Mouse (Mus musculus) yolk sac, embryonic 10.5 days (tissue): Measurements from ENCODE around the gene B4galt5.
"Not testable (repeated sequence)": the region's sequence is repeated elsewhere in the genome, so short reads cannot be mapped to it uniquely, and the experiment has no call there.

Experiments used
- DNase-seq: peaks from one replicate; pipeline ENCODE4 v3.0.0-alpha.2; 2017; ENCODE audit warnings: low spot score

The B4galt5 gene

DNA sequence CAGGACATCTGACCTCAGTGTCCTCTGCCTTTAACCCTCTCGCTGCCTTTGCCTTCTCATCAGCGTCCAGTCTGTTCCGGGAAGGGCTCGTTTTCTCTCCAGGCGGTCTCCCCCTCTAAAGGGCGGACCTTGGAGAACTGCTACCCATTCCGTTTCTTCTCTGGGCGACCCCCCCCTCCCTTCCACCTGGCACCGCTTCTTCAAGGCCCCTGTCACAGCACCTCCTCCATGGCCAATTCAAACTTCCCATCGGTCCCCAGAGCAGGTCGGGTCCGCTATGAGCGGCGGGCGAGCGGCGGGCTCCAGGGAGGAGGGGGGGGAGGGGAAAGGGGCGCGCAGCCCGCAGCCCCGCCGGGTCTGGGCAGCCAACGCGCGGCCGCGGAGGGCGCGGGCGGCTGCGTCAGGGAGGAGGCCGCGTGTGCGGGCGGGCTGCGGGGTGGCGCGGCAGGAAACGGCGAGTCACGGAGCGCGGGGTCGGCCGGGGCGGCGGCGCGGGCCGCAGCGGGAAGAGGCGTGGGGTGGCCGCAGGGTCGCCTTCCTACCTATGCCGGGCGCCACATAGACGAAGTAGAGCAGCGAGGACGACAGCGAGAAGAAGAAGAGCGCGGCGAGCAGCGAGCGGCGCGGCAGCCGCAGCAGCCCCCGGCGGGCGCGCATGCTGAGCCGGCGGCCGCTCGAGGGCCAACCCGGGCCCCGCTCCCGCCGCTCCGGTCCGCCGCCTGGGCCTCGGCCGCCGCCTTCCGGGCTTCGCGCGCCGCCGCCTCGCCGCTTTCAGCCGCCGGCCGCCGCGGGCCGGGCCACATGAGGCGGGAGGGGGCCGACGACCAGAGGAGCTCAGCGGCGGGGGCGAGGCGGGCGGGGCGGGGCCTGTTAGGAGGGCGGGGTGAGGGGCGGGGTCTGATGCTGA lies at the start of gene B4galt5:
Gene B4galt5 (minus strand): TSS at position 808 of the 907 bp plus-strand sequence.
- peak; percentile 59 for DNase-seq

- DNase-seq = not testable (repeated sequence)
These were observed 47.4 kb upstream of the B4galt5 start for GRCm38 (mm10) chr2:167396420-167396819.

DNA sequence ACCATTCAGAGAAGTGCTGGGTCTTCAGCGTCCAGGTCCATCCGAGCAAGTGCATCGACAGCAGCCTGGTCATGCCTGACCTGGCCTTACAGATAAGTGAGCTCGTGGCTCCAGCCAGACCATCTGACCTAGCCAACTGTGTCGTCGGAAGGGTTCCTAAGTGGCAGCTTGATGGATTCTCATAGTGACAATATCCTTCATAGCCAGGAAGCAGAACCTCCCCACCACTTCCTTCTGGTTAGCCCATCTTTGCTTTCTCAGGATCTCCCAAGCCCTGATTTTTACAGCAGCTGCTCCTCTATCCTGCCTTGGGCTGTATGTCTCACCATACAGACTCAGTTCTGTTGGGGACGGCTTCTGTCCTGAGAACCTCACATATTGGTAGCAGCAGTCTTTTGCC lies 45.4 kb upstream of the B4galt5 start:
- no peak for DNase-seq

DNA sequence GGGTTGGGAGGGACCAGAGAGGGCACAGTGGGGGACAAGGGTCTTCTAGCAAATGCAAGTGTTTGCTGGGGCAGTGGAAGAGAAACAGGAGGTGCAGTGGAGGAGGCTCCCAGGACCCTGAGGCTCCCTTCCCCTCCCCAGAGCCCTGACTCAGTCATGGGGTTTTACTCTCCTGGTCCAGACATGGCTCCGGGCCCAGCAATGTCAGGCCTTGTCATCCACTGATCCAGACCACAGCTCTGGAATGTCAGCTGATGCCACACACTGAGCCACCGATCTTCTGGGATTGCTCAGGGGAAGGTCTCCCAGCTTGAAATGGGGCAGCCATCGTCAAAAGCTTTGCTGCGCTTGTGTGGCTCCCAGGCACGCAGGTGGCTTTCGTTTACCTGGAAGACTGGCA lies 38.0 kb upstream of the B4galt5 start:
- DNase-seq = no peak

DNA sequence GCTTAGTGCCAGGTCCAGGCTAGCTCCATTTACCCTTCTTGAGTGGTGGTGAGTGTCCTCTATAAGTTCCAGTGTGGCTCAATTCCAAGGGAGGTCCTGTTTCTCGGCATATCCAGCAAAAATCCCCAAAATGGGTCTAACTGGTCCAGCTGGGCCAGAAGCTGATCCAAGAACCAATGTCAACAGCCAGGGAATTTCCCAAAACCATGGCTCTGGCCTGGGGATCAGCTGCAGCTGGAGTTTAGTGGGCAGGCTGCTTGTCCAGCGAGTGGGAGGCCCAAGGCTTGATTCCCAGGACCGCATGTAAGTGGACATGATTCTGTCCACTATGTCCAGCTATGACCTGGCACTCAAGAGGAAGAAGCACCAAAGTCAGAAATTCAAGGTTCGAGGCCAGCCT lies 37.5 kb upstream of the B4galt5 start:
- no peak for DNase-seq

DNA sequence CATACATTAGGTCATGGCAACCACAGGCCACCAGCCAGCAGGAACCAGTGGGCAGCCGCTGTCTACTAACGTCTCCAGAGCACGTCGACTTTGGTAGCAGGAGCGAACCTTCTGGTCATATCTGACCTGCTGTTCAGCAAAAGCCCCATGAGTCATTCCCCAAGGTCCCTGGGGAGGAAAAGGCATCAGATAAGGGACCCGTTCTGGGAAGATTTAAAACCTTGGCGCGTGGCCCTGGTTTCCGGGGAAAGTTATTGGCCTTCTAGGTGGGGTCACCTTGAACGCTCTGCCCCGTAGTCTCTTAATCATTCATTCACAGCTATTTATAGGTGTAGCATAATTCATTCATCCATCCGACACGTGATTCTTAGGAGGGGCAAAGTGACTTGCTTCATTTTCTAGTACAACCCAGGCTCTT lies 34.7 kb upstream of the B4galt5 start:
- peak; percentile 83 for DNase-seq

- no peak for DNase-seq
These were observed 33.4 kb upstream of the B4galt5 start for GRCm38 (mm10) chr2:167382389-167382788.

- DNase-seq = no peak
These were observed 32.6 kb upstream of the B4galt5 start for GRCm38 (mm10) chr2:167381596-167381995.

- peak; percentile 54 for DNase-seq
These were observed 31.8 kb upstream of the B4galt5 start for GRCm38 (mm10) chr2:167380615-167381285.

- peak; percentile 71 for DNase-seq
These were observed 30.0 kb upstream of the B4galt5 start for GRCm38 (mm10) chr2:167378972-167379371.

- no peak for DNase-seq
These were observed 28.7 kb upstream of the B4galt5 start for GRCm38 (mm10) chr2:167377697-167378096.

DNA sequence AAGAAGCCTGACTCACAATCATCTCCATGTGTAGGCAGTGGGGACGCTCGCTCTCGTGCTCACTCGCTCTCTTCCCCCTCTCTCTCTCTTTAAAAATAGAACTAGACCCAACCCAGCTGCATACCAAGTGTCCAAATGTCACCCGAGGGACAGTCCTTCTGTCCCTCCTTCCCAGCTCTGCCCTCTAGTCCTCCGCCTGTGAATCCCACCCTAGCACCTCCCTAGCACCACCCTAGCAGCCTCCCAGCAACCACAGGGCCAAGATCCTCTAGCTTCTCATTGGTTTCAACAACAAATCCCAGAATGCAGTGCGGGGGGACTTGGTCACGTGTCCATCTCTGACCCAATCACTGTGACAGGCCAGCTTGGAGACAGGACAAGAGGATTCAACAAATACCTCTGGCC lies 27.2 kb upstream of the B4galt5 start:
- no peak for DNase-seq

- no peak for DNase-seq
These were observed 26.7 kb upstream of the B4galt5 start for GRCm38 (mm10) chr2:167375688-167376087.

GRCm38 (mm10) chr2:167375135-167375534 lies 26.2 kb upstream of the B4galt5 start:
- no peak for DNase-seq

DNA sequence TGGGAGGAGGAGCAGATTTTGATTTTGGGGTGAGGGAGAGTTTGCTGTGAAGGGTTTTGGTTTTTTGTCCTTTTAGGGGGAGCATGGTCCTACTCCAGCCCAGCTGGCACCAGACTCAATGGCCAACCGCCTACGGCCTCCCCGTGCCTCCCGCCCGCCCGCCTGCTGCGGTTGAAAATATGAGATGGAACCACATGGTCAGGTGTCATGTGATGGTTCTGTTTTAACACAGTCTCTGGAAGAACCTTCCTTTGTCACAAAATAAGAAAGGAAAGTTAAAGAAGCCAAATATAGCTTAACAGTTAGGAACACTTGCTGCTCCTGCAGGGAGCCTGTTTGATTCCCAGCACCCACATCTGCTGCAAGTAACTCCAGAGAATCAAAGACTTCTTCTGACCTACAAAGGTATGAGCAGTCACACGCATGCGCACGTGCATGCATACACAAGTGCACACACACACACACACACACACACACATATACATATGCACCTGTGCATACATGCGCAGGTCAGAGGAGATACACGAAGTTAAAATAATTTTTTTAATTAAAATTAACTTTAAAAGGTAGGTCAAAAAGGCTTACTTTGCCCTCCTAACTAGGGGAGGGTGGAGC lies 25.3 kb upstream of the B4galt5 start:
- DNase-seq = no peak

DNA sequence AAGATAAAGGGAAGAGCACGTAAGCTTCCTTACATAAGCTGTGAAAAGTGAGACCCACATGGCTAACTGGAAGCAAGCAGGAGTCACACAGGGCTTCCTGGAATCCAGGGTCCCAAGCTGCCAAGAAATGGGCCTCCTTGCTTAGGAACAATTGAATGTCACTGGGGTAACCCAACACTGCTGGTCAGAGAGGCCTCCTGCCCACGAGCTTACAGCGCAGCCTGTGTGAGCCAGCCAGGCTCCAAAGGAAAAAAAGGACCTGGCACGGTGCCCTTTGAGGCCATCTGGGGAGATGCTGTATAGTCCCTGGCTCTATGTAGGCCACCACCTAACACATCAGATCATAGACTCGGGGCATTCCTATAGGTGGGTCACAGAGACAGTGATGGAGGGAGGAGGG lies 24.3 kb upstream of the B4galt5 start:
- DNase-seq = no peak

- no peak for DNase-seq
These were observed 22.5 kb upstream of the B4galt5 start for GRCm38 (mm10) chr2:167371506-167371905.

DNA sequence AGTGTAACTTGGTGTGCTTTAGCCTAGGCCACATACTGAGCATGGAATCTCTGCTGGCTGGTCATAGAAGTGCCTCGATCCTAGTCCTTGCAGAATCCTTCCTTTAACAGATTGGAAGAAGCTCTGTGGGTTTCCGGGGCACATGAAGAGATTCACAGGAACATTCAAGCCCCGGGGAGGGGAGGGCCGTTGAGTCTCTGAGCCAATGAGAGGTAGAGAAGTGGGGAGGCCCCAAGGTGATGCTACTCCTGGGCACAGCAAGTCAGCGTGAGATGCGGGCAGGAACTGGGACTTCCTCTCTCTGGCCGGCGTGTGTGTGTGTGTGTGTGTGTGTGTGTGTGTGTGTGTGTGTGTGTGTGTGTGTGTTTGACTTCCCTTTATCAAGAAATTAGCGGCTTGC lies 19.3 kb upstream of the B4galt5 start:
- DNase-seq = no peak

GRCm38 (mm10) chr2:167367777-167368281 lies 18.8 kb upstream of the B4galt5 start:
- no peak for DNase-seq

DNA sequence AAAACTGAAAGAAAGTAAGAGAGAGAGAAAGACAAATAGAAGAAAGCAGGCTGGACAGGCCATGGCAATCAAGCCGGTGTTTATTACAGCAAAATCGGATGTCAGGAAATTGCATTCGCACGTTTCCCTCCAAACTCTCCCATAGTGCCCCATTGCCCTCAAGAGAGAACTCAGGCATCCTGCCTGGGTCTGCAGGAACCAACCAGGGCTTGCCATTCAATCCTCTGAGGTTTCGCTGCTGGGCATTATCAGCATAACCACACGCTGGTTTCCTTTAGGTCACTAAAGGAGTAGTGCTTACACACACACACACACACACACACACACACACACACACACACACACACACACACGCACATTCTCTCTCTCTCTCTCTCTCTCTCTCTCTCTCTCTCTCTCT lies 18.3 kb upstream of the B4galt5 start:
- no peak for DNase-seq

DNA sequence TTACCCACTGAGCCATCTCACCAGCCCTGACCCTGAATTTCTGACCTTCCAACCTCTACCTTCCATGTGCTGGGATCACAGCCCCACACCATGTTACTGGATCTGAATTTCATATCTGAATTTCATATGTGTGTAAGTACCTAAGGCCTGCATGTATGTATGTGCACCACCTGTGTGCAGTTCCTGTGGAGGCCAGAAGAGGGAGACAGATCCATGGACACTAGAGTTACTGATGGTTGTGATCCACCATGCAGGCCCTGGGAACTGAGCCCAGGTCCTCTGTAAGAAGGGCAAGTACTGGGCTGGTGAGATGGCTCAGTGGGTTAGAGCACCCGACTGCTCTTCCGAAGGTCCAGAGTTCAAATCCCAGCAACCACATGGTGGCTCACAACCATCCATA lies 16.1 kb upstream of the B4galt5 start:
- DNase-seq = no peak

DNA sequence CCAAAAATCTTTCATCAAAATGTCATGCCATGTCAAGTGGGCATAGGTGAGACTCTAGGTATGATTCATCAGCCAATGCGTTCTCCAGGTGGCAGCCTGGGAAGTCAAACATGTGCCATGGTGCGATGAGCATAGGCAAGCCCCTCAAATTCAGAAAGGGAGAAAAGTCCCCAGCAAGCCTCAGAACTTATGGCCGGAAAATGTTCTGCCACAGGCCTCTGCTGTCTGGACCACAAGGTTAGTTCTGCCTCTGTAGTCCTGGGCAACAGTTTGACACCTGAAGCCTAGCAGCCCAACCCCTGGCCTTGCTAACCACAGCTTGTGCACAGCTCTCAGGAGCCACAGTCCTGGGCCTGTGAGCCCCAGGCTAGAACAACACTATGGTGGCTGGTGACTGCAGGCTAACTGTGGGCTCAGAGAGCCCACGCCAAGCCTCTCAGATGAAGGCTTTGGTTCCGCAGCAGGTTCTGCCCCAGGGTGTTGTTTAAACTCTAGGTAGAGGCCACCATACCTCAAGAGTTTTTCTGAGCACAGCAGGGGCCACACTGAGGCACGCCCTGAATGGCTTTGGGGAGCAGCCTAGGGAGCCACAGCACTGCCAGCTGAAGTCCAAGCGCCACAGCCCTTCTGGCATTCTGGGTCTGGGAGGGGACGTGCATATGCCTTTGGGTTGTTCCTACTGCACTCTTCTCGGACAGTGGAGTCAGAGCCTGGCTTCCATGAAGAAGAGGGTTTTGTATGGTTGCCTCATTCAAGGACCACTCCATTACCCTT lies 14.5 kb upstream of the B4galt5 start:
- no peak for DNase-seq
